Mouse (Mus musculus): ENCODE results near the gene Prl. TPM values are rescaled to one million over a fixed set of nuclear protein-coding genes. Genes with fewer than 3 reads are reported as not detected.

Prl gene
- not detected in 2 replicates for polyA plus RNA-seq (2014; fragmentation: Nextera tagmentation; extraction: Ambion mirVana)

DNA sequence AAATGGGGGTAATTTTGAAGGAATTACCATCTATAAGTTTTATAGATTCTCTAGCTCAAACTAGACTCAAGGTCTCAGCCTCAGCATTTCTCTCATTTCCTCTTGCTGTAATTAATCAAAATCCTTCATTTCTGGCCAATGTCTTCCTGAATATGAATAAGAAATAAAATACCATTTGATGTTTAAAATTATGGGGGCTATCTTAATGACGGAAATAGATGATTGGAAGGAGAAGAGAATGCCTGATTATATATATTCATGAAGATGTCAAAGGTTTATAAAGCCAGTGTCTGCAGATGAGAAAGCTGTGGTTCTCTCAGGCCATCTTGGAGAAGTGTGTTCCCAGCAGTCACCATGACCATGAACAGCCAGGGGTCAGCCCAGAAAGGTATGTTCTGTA is at the start of gene Prl:
Gene Prl, plus strand, starts transcription at position 301 of the 400 bp plus-strand sequence.
- DNase-seq (ENCODE audit: low spot score), result no peak
- ATAC-seq (ENCODE audit: low FRiP score), result no peak
- Histone ChIP-seq H3K4me2 (replicated peaks; ENCODE audit: low read depth, low read length) (no peak within 1 kb of the TSS), H3K4me3 (ENCODE audit: low read depth, low read length) (no peak within 1 kb of the TSS), H3K9ac (ENCODE audit: low read depth, low read length) (no peak within 1 kb of the TSS), H3K27ac (ENCODE audit: low read depth, low read length) (no peak within 1 kb of the TSS), H3K27me3 (ENCODE audit: control insufficient read depth, insufficient read depth, low read length) (no peaks in the 10 kb centered on the region), H3K4me1 (replicated peaks; ENCODE audit: control insufficient read depth, insufficient read depth, low read length) (no peaks in the 10 kb centered on the region), H3K36me3 (ENCODE audit: control insufficient read depth, insufficient read depth, low read length) (no peaks in the 10 kb centered on the region), H3K9me3 (ENCODE audit: control insufficient read depth, low read length) (no peaks in the 10 kb centered on the region)
- 96% methylated on average over 1 of the region's 1 CpGs for WGBS

- Histone ChIP-seq H3K9me3 (ENCODE audit: control insufficient read depth, low read length) (no peaks in the 10 kb centered on the region), H3K36me3 (ENCODE audit: control insufficient read depth, insufficient read depth, low read length) (no peaks in the 10 kb centered on the region), H3K27ac (ENCODE audit: low read depth, low read length) (no peak overlapping the region), H3K4me2 (replicated peaks; ENCODE audit: low read depth, low read length) (no peak overlapping the region), H3K4me3 (ENCODE audit: low read depth, low read length) (no peak overlapping the region), H3K4me1 (replicated peaks; ENCODE audit: control insufficient read depth, insufficient read depth, low read length) (no peaks in the 10 kb centered on the region), H3K9ac (ENCODE audit: low read depth, low read length) (no peak overlapping the region), H3K27me3 (ENCODE audit: control insufficient read depth, insufficient read depth, low read length) (no peaks in the 10 kb centered on the region)
- no peak for ATAC-seq (ENCODE audit: low FRiP score)
- DNase-seq (ENCODE audit: low spot score), result no peak
- 93% methylated on average over 1 of the region's 1 CpGs for WGBS
Observed at GRCm38 (mm10) chr13:27026614-27027013, 30.8 kb upstream of the Prl start.

DNA sequence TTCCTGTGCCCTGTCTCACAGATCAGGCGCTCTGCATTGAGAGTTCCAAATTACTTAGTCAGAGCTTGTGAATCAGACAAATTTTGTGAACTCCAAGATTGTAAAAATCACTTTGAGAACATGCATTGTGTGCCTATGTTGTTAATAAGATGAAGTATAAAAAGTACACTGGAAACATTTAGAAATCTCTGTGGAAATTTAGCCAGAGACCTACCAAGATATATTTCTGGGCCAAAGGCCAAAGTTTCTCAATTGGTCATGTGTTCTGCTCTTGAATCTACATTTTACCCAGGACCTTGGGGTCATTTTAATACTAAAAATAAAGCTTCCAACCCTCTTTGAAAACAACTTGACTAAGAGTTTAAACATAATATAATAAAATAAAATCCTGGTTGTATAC is 30.0 kb upstream of the Prl start:
- DNase-seq (ENCODE audit: low spot score) (no peak), ATAC-seq (ENCODE audit: low FRiP score) (no peak)
- Histone ChIP-seq H3K4me1 (replicated peaks; ENCODE audit: control insufficient read depth, insufficient read depth, low read length) (no peaks in the 10 kb centered on the region), H3K4me3 (ENCODE audit: low read depth, low read length) (no peak overlapping the region), H3K27ac (ENCODE audit: low read depth, low read length) (no peak overlapping the region), H3K4me2 (replicated peaks; ENCODE audit: low read depth, low read length) (no peak overlapping the region), H3K9ac (ENCODE audit: low read depth, low read length) (no peak overlapping the region), H3K9me3 (ENCODE audit: control insufficient read depth, low read length) (no peaks in the 10 kb centered on the region), H3K27me3 (ENCODE audit: control insufficient read depth, insufficient read depth, low read length) (no peaks in the 10 kb centered on the region), H3K36me3 (ENCODE audit: control insufficient read depth, insufficient read depth, low read length) (no peaks in the 10 kb centered on the region)
- WGBS, result 91% methylated on average over 1 of the region's 1 CpGs

DNA sequence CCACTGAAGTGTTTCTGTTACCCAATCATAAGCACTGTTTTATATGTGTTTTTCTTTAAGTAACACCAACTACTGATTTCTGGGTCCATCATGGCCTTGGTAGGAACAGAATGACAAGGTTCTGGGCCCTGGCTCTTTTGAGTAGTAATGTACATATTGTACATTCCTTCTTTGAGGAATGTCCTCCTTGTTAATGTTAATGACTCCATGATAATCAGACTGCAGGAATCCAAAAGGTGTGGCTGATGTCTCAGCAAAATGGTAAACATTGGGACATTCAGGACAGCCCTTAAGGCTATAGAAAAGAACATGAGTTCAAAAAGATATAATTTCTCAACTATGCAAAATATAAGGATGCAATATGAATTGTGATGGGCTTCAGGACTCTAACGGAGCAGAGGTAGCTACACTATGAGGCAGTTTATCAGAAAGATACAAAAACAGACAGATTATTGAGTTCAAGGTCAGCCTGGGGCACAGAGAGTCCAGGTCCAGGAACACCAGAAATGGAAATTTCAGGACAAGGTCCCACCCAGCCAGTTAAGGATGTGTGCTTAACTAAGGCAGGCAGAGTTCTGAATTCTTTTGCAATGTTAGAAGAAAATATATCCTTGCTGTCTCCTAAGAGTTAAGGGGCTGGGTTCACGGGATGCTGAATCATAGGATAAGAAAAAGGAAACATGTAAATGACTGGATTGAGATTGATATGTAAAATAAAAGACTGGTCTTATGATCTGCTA is 28.7 kb upstream of the Prl start:
- H3K36me3 ChIP-seq (ENCODE audit: control insufficient read depth, insufficient read depth, low read length), result no peaks in the 10 kb centered on the region
- no peaks in the 10 kb centered on the region for H3K4me1 ChIP-seq (replicated peaks; ENCODE audit: control insufficient read depth, insufficient read depth, low read length)
- no peak overlapping the region for H3K27ac ChIP-seq (ENCODE audit: low read depth, low read length)
- no peak overlapping the region for H3K4me3 ChIP-seq (ENCODE audit: low read depth, low read length)
- DNase-seq (ENCODE audit: low spot score) (no peak), ATAC-seq (ENCODE audit: low FRiP score) (no peak)
- no peak overlapping the region for H3K9ac ChIP-seq (ENCODE audit: low read depth, low read length)
- 91% methylated on average over 2 of the region's 2 CpGs for WGBS
- no peak overlapping the region for H3K4me2 ChIP-seq (replicated peaks; ENCODE audit: low read depth, low read length)
- H3K27me3 ChIP-seq (ENCODE audit: control insufficient read depth, insufficient read depth, low read length), result no peaks in the 10 kb centered on the region
- no peaks in the 10 kb centered on the region for H3K9me3 ChIP-seq (ENCODE audit: control insufficient read depth, low read length)

DNA sequence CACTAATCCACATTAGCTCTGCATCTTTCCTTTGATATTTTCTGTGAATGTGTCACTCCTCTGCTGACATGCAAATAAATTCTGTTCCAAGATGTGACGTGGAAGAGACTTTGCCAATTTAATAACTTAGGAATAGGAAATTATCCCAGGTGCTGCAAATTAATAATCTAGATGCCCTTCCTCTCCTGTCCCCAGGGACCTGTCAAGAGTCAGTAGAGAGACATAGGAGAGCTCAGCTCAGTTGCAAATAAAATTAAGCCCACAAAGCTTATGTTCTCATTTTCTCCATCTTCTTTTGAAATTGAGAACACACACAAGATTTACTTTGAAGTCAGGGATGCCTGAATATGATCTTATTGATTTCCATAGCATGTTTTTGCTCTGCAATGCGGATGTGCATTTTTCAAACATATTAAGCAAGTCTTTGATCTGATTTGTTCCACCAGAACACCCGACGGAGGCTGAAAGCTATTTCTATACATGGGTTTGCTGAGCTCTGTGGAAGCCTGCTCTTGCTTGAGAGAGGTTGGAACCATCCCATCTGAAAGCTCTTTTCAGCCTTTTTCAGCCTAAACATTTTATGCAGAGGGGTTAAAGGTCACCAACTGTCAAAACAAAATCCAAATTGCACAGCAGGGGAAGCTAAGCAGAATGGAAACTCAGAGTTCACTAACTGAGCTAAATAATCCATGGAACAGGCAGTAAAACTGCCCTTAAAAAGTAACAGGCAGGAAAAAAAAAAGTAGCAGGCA is 26.1 kb upstream of the Prl start:
- DNase-seq (ENCODE audit: low spot score), result peak; percentile 52
- Histone ChIP-seq H3K4me1 (replicated peaks; ENCODE audit: control insufficient read depth, insufficient read depth, low read length) (no peaks in the 10 kb centered on the region), H3K4me3 (ENCODE audit: low read depth, low read length) (no peak overlapping the region), H3K36me3 (ENCODE audit: control insufficient read depth, insufficient read depth, low read length) (no peaks in the 10 kb centered on the region), H3K9ac (ENCODE audit: low read depth, low read length) (no peak overlapping the region), H3K9me3 (ENCODE audit: control insufficient read depth, low read length) (no peaks in the 10 kb centered on the region), H3K27me3 (ENCODE audit: control insufficient read depth, insufficient read depth, low read length) (no peaks in the 10 kb centered on the region), H3K27ac (ENCODE audit: low read depth, low read length) (no peak overlapping the region), H3K4me2 (replicated peaks; ENCODE audit: low read depth, low read length) (no peak overlapping the region)
- ATAC-seq (ENCODE audit: low FRiP score), result no peak
- whole genome bisulfite sequencing, result 14% methylated on average over 4 of the region's 4 CpGs

GRCm38 (mm10) chr13:27031853-27032240 is 25.5 kb upstream of the Prl start:
- DNase-seq (ENCODE audit: low spot score), result peak; percentile 14
- Histone ChIP-seq H3K27ac (ENCODE audit: low read depth, low read length) (no peak overlapping the region), H3K9me3 (ENCODE audit: control insufficient read depth, low read length) (no peaks in the 10 kb centered on the region), H3K27me3 (ENCODE audit: control insufficient read depth, insufficient read depth, low read length) (no peaks in the 10 kb centered on the region), H3K9ac (ENCODE audit: low read depth, low read length) (no peak overlapping the region), H3K4me2 (replicated peaks; ENCODE audit: low read depth, low read length) (no peak overlapping the region), H3K36me3 (ENCODE audit: control insufficient read depth, insufficient read depth, low read length) (no peaks in the 10 kb centered on the region), H3K4me1 (replicated peaks; ENCODE audit: control insufficient read depth, insufficient read depth, low read length) (no peaks in the 10 kb centered on the region), H3K4me3 (ENCODE audit: low read depth, low read length) (no peak overlapping the region)
- 57% methylated on average over 1 of the region's 1 CpGs for WGBS
- ATAC-seq (ENCODE audit: low FRiP score), result no peak

- no peaks in the 10 kb centered on the region for H3K36me3 ChIP-seq (ENCODE audit: control insufficient read depth, insufficient read depth, low read length)
- WGBS, result 80% methylated on average over 2 of the region's 2 CpGs
Observed at GRCm38 (mm10) chr13:27032998-27033397, 24.4 kb upstream of the Prl start.

GRCm38 (mm10) chr13:27042185-27042584 is 15.2 kb upstream of the Prl start:
- no peak for ATAC-seq (ENCODE audit: low FRiP score)
- no peak overlapping the region for H3K4me2 ChIP-seq (replicated peaks; ENCODE audit: low read depth, low read length)

More at GRCm38 (mm10) chr13:27032998-27033397, 24.4 kb upstream of the Prl start:
- H3K4me1 ChIP-seq (replicated peaks; ENCODE audit: control insufficient read depth, insufficient read depth, low read length), result no peaks in the 10 kb centered on the region
- no peak overlapping the region for H3K4me2 ChIP-seq (replicated peaks; ENCODE audit: low read depth, low read length)
- no peaks in the 10 kb centered on the region for H3K27me3 ChIP-seq (ENCODE audit: control insufficient read depth, insufficient read depth, low read length)
- H3K27ac ChIP-seq (ENCODE audit: low read depth, low read length), result no peak overlapping the region
- H3K4me3 ChIP-seq (ENCODE audit: low read depth, low read length), result no peak overlapping the region
- H3K9ac ChIP-seq (ENCODE audit: low read depth, low read length), result no peak overlapping the region
- no peaks in the 10 kb centered on the region for H3K9me3 ChIP-seq (ENCODE audit: control insufficient read depth, low read length)
- ATAC-seq (ENCODE audit: low FRiP score) (no peak), DNase-seq (ENCODE audit: low spot score) (no peak)

GRCm38 (mm10) chr13:27043326-27043725 is 14.0 kb upstream of the Prl start:
- no peak for DNase-seq (ENCODE audit: low spot score)
- Histone ChIP-seq H3K4me1 (replicated peaks; ENCODE audit: control insufficient read depth, insufficient read depth, low read length) (no peaks in the 10 kb centered on the region), H3K27me3 (ENCODE audit: control insufficient read depth, insufficient read depth, low read length) (no peaks in the 10 kb centered on the region), H3K9ac (ENCODE audit: low read depth, low read length) (no peak overlapping the region), H3K36me3 (ENCODE audit: control insufficient read depth, insufficient read depth, low read length) (no peaks in the 10 kb centered on the region), H3K4me3 (ENCODE audit: low read depth, low read length) (no peak overlapping the region), H3K9me3 (ENCODE audit: control insufficient read depth, low read length) (no peaks in the 10 kb centered on the region), H3K27ac (ENCODE audit: low read depth, low read length) (no peak overlapping the region), H3K4me2 (replicated peaks; ENCODE audit: low read depth, low read length) (no peak overlapping the region)
- no peak for ATAC-seq (ENCODE audit: low FRiP score)
- WGBS, result 92% methylated on average over 1 of the region's 1 CpGs

More at GRCm38 (mm10) chr13:27042185-27042584, 15.2 kb upstream of the Prl start:
- no peaks in the 10 kb centered on the region for H3K27me3 ChIP-seq (ENCODE audit: control insufficient read depth, insufficient read depth, low read length)
- no peak overlapping the region for H3K4me3 ChIP-seq (ENCODE audit: low read depth, low read length)
- H3K36me3 ChIP-seq (ENCODE audit: control insufficient read depth, insufficient read depth, low read length), result no peaks in the 10 kb centered on the region
- no peak for DNase-seq (ENCODE audit: low spot score)
- no peak overlapping the region for H3K9ac ChIP-seq (ENCODE audit: low read depth, low read length)
- H3K27ac ChIP-seq (ENCODE audit: low read depth, low read length), result no peak overlapping the region
- no peaks in the 10 kb centered on the region for H3K4me1 ChIP-seq (replicated peaks; ENCODE audit: control insufficient read depth, insufficient read depth, low read length)
- WGBS, result 90% methylated on average over 2 of the region's 2 CpGs
- no peaks in the 10 kb centered on the region for H3K9me3 ChIP-seq (ENCODE audit: control insufficient read depth, low read length)

Measured in hindbrain, embryonic 11.5 days (tissue).